Mouse (Mus musculus) regulatory T cell (primary cell): ENCODE measurements at regions not wholly inside any gene's neighbourhood (a gene's known extent, or its start where the extent isn't known, plus 50 kb on each side); places are given as distances from the start of the nearest gene placed in this dataset.

ENCODE experiments used
- in situ Hi-C: fragments of 300-600 bp; cut with MboI, MseI; formaldehyde crosslinking; loops from one replicate; pipeline ENCODE4 v1.15.1; 2025; ENCODE audit warnings: high pct_unique_total_duplicates

DNA sequence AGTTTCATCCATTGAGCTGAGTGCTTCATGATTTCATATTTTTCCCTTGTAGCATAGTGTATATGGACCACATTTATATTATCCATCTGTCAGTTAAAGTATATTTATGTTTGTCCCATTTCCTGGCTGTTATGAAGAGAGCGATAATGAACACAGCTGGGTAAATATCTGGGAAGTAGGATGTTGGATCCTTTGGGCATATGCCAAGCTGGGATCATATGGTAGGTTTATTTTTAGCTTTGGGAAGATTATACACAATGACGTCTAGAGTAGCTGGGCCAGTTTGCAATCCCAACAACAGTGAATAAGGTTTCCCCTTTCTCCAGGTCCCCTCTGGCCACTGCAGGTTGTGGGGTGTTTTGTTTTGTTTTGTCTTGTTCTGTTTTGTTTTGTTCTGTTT lies 164.5 kb downstream of the Gm765 start:
- in situ Hi-C loops: no loop called here

DNA sequence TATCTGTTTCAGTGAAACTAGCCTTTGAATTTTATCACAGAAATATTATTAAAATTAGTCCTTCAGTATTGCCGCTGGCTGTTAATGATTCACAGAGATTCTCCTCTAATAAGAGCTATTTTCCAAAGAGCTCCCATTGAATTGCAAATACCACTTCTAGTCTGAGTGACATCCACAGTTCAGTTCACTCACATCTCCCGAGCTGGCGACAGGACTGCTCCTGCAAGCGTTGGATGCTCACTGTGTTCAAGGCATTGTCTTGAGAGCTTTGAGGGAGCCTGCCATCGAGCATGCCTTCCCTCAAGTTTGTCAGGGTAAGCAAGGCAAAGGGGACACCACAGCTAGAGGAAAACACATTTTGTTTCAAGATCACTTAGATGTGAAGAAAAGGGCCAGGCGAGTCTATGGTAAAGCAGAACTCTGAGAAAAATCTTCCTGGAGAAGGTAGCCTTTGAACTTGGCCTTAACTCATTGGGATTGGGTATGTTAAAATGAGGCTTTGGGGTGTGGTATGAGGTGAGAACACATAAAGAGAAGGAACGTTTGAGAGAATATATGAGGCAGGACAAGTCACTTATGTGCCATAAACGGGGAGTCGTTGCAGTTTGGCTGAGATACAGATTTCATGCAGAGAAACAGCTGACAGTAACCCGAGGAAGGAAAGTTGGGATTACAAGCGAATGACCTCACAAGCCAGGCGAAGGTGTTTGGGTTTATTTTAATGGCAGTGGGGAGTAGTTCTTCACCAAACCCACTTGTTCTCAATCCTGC lies 193.3 kb downstream of the Gm765 start:
- in situ Hi-C loops: loop anchor here (25.0 kb wide), 1 partner anchor 588 kb away; no protein-coding TSS in a partner anchor

DNA sequence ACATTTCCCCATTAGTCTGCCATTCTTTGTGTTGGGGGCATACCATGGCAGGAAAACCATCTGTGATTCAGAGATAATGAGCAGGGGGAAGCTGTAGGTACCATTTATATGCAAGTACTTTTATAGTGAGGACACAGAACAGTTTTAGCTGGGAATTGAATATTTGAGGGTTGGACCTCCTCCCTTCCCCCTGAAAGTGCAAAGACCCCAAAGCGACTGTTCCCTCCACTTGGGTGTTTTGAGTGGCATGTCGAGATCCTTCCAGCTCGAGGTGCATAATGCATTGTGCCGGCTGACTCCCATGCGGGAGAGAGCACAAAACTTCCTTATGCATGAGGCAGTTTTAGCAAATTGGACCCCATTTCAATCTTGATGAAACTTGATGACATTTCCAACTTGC lies 194.7 kb downstream of the Gm765 start:
- in situ Hi-C loops: loop anchor here (25.0 kb wide), 1 partner anchor 589 kb away; no protein-coding TSS in a partner anchor

DNA sequence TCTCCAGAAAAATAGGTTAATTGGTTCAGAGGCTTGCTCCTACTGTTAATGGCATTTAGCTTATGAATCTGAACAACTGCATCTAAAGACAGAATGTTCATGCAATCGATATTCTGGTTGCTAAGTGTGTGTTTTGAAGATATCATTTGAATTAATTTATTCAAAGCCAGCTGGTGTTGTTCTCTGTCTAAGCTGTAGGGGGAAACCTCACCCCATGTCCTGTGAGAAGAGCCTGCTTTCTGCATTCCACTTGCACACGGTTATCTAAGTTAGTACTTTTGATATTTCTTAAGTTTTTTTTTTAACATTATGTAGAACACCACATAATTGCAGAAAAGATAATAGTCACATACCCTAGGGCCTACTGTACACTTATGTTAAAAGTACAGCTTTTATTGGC lies 209.6 kb downstream of the Gm765 start:
- in situ Hi-C loops: loop anchor here (25.0 kb wide), 1 partner anchor 604 kb away; no protein-coding TSS in a partner anchor

DNA sequence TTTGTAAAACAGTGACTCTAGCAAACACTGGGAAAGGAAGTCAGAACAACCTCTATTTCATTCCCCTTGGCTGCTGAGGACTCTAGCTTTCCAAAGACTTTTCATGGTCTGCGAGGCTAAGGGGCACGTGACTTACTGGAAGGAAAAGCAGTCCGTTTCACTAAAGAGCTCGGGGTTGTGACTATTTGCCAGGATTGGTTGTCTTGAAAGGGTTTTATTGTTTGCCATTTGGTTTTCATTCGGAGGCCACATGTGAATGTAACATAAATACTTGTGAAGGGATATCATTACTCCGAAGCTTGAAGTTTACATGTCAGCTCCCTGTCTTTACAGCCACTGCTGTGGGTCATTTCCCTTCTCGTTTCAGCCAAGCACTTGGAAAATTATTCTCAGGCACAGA lies 217.1 kb downstream of the Gm765 start:
- in situ Hi-C loops: loop anchor here (25.0 kb wide), 1 partner anchor 612 kb away; no protein-coding TSS in a partner anchor

DNA sequence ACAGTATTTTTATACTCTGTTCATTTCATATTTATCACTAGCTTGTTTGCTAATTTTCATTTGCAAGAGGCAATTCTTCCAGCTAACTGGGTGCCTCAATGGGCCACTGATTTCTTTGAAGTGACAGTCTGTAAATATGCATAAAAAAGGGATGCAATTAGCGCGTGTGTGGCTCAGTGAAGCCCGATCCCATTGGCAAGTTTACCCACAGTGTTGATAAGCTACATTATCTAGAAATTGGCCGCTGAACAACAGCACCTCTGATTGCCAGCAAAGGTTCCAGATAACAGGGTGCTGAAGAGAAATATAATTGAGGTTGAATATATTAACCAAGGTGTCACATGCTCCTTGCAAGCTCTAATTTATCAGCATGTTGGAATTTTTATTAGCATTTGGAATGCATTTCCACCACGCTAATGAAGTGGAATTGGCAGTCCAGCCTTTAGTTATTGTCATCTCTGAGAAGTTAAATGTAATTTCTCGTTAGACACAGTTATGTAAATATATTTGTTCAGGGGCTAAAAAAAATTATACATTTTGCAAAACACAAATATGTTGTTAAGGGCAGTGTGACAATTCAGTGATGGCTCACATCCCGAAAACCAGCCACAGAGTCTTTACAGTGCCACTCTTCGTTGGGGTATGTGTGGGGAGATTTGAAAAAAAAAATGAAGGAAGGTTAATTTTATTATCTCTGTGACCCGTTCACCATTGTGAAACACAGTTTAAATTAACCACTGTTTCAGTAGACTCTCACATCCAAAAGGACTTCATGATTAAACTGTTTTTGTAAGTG lies 224.0 kb downstream of the Gm765 start:
- in situ Hi-C loops: no loop called here

DNA sequence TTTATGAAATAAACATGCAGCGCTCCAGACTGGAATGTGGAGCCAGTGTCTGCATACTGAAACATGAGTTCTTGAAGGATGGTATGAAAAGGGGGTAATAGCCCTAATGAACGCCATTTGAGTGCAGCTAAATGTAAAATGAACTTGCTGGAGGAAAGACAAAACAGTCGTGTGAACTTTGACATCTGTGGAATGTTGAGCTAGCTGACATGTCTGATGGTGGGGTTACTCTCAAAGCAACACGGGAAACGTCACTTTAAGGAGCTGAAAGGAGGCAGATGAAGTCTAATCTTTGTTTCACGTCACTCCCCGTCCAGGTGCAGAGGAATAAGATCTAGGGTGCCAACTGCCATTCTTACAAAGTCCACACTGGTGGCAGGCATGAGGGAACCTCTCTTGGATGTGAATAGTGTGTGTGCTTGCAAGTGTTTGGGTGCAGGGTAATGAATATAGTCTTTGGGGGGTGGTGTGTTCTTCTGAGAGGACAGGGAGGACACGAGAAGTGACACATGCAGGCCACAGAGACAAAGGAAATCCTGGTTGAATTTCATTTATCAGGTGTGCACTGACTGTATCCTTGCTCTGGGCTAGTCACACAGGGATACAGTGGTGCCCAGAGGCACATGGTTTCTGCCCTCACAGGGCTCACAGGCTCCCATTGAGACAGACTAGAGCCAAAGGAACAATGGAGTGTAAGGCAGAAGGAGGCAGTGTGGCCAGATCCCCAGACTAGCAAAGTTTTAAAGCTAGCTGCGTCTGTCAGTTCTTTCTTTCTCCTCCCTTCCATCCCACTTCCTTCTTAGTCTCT lies 228.0 kb downstream of the Gm765 start:
- in situ Hi-C loops: no loop called here

DNA sequence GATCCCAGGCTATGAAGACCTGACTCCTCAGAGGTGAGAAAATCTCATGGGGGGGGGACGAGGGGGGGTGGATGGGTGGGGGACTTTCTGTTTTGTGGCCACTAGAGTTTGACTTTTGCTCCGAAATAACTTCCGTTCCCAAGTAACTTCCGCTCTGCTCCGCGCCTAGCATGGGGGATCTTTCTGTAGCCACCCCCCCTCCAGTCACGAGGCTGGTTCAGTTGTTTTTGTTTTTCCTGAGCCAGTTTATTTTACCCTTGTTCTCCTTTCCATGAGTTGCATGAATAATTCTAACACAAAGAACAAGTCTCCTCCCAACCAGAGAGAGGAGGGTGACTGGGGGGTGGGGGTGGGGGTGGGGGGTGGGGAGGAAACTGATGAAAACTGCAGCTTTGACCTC lies 228.8 kb downstream of the Gm765 start:
- in situ Hi-C loops: no loop called here

DNA sequence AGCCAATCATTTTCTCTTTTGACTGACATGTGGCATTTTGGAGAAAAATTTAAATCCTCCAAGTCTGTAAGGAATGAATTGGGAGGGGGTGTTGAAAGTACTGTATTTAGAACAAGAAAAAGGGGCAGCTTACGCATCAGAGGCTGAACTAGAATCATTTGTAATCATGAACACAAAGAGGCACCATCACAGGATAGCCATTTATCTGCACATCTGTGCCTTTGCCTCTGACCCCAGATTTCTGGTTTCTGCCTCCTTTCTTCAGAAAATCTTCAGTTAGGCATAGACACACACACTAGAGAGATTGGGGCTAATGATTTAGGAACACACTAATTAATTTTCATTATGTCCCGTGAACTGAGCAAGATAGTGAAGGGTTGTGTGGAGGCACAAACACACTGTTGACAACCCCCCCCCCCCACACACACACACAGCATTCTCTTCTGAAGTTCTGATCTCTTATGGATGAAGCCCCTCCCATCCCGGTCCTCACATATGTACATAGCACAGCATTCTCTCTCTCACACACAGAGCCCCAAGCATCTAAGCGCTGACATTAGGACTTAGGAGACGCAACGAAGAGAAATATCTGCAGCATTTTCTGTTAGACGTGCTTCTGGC lies 229.9 kb downstream of the Gm765 start:
- in situ Hi-C loops: no loop called here

DNA sequence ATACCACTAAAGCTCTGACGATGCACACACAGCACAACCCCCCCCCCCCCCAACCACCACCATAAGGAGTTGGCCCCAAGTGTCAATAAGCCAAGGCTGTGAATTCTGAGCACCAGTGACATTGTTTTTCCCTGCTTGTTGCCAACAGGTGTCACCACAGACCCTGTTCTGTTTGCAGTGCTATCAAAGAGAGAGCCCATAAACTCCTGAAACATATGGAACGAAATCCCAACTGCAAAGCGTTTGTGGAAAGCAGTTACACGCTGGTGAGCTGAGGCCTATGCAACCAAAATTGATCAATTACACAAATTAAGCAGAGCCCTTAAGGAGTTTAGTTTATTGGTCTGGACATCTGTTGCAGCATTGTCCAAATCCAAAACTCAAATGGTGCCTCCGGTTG lies 235.4 kb downstream of the Gm765 start:
- in situ Hi-C loops: no loop called here

DNA sequence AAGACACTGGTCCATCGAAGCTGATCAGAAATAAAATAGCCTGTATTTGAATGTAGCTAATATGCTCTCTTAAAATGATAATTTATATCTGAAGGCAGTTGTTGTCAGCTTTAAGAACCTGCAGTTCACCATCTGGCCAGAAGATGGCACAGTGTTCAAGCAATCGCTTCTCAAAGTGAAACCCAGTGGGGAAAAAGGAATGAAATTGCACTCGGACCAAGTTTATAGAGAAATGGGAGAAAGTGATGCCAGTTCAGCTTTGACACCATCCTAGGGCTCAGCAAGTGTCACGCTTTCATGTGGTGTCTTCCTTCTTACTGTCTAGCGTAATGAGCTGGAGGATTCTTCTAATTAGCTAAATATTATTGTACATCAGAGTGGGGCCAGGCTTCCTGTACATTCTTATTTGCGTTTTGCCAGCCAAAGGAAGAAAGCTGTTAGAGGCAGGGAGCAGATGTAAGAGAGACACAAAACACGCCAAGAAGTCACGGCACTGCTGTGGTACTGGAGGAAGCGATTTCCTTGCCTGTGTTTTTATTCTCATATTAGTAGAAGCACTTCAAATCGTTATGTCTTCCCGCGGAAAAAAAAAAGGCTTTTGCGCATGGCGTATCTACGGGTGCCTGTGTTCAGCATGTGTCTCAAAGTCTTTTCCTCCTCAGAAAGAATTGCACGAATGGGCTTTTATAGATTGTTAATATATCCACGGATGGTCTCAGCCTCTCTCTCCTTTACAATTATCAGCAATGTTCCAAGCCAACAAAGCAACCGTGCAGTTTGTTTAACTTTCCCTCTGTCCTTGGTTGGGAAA lies 237.1 kb downstream of the Gm765 start:
- in situ Hi-C loops: no loop called here

DNA sequence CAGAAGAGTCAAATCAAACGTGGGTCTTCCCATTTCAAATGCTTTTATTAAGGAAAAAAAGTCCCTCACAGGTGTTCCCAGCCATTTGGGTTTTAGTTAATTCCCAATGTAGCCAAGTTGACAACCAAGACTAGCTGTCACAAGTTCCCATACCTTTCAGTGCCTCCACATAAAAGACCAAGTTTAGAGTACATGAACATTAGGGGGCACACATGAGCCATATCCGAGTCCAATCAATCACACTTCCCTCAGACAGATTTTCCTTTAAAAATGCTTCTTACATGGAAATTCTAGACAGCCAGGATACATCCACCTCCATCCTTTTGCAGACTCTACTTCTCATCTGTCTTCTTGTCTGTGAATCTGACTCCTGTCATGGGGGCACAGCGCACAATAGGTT lies 238.1 kb downstream of the Gm765 start:
- in situ Hi-C loops: loop anchor here (5.0 kb wide), 1 partner anchor 278 kb away; no protein-coding TSS in a partner anchor

DNA sequence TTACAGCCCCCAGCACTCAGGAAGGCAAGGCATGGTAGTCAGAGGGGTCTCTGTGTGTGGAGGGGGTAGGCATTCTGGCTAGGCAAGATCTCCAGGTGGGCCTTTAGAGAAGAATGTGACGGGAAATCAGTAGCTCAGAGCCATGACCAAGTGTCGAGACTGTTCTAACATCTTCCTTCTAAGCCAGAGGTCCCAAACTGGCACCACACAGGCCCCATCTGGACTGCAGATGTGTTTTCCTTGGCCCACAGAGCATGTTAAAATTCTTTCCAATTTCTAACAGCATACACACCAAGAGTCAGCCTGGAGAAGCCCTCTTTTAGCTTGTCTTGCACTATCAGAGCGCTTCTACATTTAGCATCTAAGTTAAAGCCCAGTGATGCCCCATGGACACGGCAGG lies 241.5 kb downstream of the Gm765 start:
- in situ Hi-C loops: loop anchor here (5.0 kb wide), 1 partner anchor 281 kb away; no protein-coding TSS in a partner anchor

DNA sequence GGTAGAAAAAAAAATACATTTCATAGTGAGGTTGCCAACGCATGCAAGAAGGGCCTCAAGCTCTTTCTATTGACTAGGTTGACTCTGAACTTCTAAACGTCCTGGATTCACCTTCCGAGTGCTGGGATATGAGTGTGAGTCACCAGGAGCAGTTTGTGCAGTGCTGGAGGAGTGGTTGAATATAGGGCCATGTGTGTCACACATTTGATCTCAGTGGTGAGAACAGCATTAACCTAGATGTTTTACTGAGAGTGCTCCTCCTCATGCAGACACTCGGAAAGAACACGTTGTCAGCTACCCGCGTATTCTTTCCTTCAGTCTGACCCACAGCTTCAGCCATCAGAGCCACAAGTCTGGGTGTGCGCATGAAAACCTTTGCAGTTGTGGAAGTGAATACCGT lies 243.4 kb downstream of the Gm765 start:
- in situ Hi-C loops: no loop called here

DNA sequence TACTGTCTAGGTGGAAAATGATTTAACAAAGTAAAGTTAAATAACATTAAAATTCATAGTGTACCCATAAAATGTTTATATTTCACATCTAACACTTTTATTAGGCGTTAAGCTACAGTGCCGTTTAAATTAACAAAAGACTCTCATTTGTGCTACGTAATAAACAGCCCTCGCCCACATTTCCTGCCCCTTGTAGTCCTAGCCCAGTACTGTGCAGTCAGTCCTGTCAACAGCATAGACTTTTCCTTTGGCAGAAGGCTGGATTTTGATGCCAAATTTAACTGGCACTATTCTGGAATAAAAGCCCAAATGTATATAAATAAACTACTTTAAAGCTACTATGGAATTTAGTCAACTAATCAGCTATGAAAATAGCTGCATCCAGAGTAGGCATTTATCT lies 247.3 kb downstream of the Gm765 start:
- in situ Hi-C loops: no loop called here

DNA sequence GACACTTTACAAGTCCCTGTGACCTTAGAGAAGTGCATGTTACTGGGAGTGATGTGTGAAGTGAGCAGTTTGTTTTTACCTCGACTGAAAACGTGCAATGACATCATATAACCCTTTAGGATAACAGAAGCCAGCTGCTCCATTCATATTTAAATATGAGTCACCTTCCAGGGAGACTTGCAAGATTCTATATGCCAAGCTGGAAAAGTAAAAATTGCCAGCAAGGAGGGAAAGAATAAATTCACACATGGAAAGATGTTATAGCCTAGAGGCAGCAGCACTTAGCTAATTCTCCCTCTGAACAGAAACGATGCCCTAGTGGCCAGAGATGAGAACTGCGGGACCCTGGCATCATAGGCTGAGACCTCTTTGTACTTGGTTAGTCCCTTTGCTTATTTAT lies 253.4 kb downstream of the Gm765 start:
- in situ Hi-C loops: no loop called here

DNA sequence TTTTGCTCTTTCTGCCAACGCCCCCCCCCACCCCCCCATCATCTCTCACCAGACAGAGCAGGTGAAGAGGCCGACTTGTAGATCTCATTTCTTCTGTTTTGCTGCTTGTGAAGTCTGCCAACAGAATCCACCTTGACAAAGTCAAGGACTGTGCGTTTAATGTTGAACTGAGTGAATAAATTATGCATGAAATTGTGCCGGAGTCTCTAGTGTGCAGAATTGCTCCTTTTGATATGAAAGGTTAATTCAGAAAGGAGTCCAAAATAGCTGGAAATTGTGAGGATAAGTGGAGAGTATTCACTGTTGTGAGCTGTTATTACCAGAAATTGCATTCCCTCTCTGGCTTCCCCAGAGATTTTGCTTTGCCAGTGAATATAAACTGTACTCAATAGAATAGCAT lies 262.5 kb downstream of the Gm765 start:
- in situ Hi-C loops: no loop called here
